Mouse (Mus musculus): ENCODE measurements around the gene Defb20. TPM values are rescaled to one million over a fixed set of nuclear protein-coding genes. Genes with fewer than 3 reads are reported as not detected.

Gene Defb20
- polyA plus RNA-seq, 1 experiment from 2014 or later: not detected

GRCm38 (mm10) chr2:152500863-152501229 is 24.0 kb downstream of the Defb20 start:
- H3K27me3 ChIP-seq (ENCODE audit: control insufficient read depth, insufficient read depth, low read length): no peaks in the 10 kb centered on the region
- H3K9me3 ChIP-seq (replicated peaks; ENCODE audit: control insufficient read depth, low read length): no peaks in the 10 kb centered on the region
- no peak overlapping the region for H3K4me3 ChIP-seq (ENCODE audit: low read depth, low read length)
- 74% methylated on average over 6 of the region's 6 CpGs for WGBS
- no peaks in the 10 kb centered on the region for H3K4me1 ChIP-seq (ENCODE audit: control insufficient read depth, insufficient read depth, low read length)
- no peak overlapping the region for H3K27ac ChIP-seq (replicated peaks; ENCODE audit: low read depth, low read length)
- no peak for ATAC-seq (replicated peaks; ENCODE audit: insufficient number of reproducible peaks, low FRiP score, low TSS enrichment, low read depth)
- no peaks in the 10 kb centered on the region for H3K36me3 ChIP-seq (replicated peaks; ENCODE audit: control insufficient read depth, insufficient read depth, low read depth, low read length)
- no peak overlapping the region for H3K4me2 ChIP-seq (ENCODE audit: low read depth, low read length)
- DNase-seq (ENCODE audit: low spot score): no peak
- H3K9ac ChIP-seq (replicated peaks; ENCODE audit: low read length): no peak overlapping the region

DNA sequence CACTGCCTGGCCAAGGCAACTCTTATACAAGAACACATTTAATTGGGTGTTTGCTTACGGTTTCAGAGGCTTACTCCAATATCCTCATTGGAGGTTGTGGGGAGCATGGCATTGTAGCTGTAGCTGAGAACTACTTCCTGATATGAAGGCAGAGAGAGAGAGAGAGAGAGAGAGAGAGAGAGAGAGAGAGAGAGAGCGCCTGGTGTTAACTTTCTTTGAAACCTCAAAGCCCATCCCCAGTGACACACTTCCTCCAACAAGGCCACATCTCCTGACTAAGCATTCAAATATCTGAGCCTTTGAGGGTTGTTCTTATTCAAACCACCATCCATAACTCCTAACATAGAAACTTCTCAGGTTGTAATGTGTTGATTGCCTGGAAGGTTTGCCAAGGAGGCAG is 27.1 kb downstream of the Defb20 start:
- Histone ChIP-seq H3K36me3 (replicated peaks; ENCODE audit: control insufficient read depth, insufficient read depth, low read depth, low read length) (no peaks in the 10 kb centered on the region), H3K27me3 (ENCODE audit: control insufficient read depth, insufficient read depth, low read length) (no peaks in the 10 kb centered on the region), H3K9ac (replicated peaks; ENCODE audit: low read length) (no peak overlapping the region), H3K4me2 (ENCODE audit: low read depth, low read length) (no peak overlapping the region), H3K4me3 (ENCODE audit: low read depth, low read length) (no peak overlapping the region), H3K4me1 (ENCODE audit: control insufficient read depth, insufficient read depth, low read length) (no peaks in the 10 kb centered on the region), H3K9me3 (replicated peaks; ENCODE audit: control insufficient read depth, low read length) (no peaks in the 10 kb centered on the region), H3K27ac (replicated peaks; ENCODE audit: low read depth, low read length) (no peak overlapping the region)
- ATAC-seq (replicated peaks; ENCODE audit: insufficient number of reproducible peaks, low FRiP score, low TSS enrichment, low read depth) (no peak), DNase-seq (ENCODE audit: low spot score) (no peak)
- 74% methylated on average over 2 of the region's 2 CpGs for WGBS

GRCm38 (mm10) chr2:152511592-152511991 is 34.7 kb downstream of the Defb20 start, which contains the start of gene Defb26:
TSS of gene Defb26 (minus strand) at chr2:152511692.
- H3K4me1 ChIP-seq (ENCODE audit: control insufficient read depth, insufficient read depth, low read length): no peaks in the 10 kb centered on the region
- H3K9ac ChIP-seq (replicated peaks; ENCODE audit: low read length): no peak within 1 kb of the TSS
- ATAC-seq (replicated peaks; ENCODE audit: insufficient number of reproducible peaks, low FRiP score, low TSS enrichment, low read depth) (no peak), DNase-seq (ENCODE audit: low spot score) (no peak)
- no peaks in the 10 kb centered on the region for H3K36me3 ChIP-seq (replicated peaks; ENCODE audit: control insufficient read depth, insufficient read depth, low read depth, low read length)
- no peak within 1 kb of the TSS for H3K4me3 ChIP-seq (ENCODE audit: low read depth, low read length)
- H3K27ac ChIP-seq (replicated peaks; ENCODE audit: low read depth, low read length): no peak within 1 kb of the TSS
- H3K4me2 ChIP-seq (ENCODE audit: low read depth, low read length): no peak within 1 kb of the TSS
- WGBS: 61% methylated on average over 1 of the region's 1 CpGs
- H3K9me3 ChIP-seq (replicated peaks; ENCODE audit: control insufficient read depth, low read length): no peaks in the 10 kb centered on the region
- no peaks in the 10 kb centered on the region for H3K27me3 ChIP-seq (ENCODE audit: control insufficient read depth, insufficient read depth, low read length)

DNA sequence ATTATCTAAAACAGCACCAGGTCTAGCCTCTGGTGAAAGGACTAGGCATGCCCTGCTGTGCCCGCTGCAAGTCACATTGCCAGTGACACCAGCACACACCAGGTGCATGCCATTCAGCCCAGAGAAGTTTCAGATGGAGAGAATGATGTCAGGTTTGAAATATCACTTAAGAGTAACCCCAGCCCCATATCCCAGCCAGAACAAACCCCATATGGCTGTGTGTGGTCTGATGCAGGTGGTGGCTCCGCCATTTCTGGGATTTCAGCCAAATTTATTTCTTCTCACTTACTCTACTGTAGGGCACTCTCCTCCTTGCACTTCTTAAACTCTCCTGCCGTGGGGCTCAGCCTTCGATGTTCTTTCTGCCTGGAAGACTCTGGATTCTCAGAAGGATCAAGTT is 39.2 kb downstream of the Defb20 start:
- Histone ChIP-seq H3K36me3 (replicated peaks; ENCODE audit: control insufficient read depth, insufficient read depth, low read depth, low read length) (no peaks in the 10 kb centered on the region), H3K4me3 (ENCODE audit: low read depth, low read length) (no peak overlapping the region), H3K27me3 (ENCODE audit: control insufficient read depth, insufficient read depth, low read length) (no peaks in the 10 kb centered on the region), H3K27ac (replicated peaks; ENCODE audit: low read depth, low read length) (no peak overlapping the region), H3K4me2 (ENCODE audit: low read depth, low read length) (no peak overlapping the region), H3K9me3 (replicated peaks; ENCODE audit: control insufficient read depth, low read length) (no peaks in the 10 kb centered on the region), H3K4me1 (ENCODE audit: control insufficient read depth, insufficient read depth, low read length) (no peaks in the 10 kb centered on the region), H3K9ac (replicated peaks; ENCODE audit: low read length) (no peak overlapping the region)
- WGBS: 85% methylated on average over 4 of the region's 4 CpGs
- ATAC-seq (replicated peaks; ENCODE audit: insufficient number of reproducible peaks, low FRiP score, low TSS enrichment, low read depth) (no peak), DNase-seq (ENCODE audit: low spot score) (no peak)

DNA sequence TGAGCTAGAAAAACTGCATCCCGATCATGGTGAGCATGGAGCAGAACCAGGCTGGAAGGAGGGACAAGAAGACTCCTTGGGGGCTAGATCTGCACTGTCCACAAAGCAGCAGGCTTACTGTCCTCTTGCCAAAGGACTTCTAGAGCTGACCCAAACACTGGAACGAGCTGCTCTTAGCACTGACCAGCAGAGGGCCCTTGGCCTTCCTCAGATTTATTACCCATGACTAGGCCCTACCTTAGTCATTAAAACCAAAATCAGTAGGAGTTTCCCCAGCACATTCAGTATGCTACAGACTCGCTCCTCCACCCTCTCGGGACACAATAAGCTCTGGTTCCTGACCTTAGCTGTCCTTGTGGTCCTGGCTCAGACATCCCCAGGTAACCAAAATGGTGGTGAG is 41.1 kb downstream of the Defb20 start, which contains the start of gene Defb28:
Defb28 (plus strand) TSS at position 275 of the 400 bp plus-strand sequence.
- H3K36me3 ChIP-seq (replicated peaks; ENCODE audit: control insufficient read depth, insufficient read depth, low read depth, low read length): no peaks in the 10 kb centered on the region
- 80% methylated on average over 4 of the region's 4 CpGs for WGBS
- H3K9me3 ChIP-seq (replicated peaks; ENCODE audit: control insufficient read depth, low read length): no peaks in the 10 kb centered on the region
- no peaks in the 10 kb centered on the region for H3K4me1 ChIP-seq (ENCODE audit: control insufficient read depth, insufficient read depth, low read length)
- no peak within 1 kb of the TSS for H3K9ac ChIP-seq (replicated peaks; ENCODE audit: low read length)
- no peaks in the 10 kb centered on the region for H3K27me3 ChIP-seq (ENCODE audit: control insufficient read depth, insufficient read depth, low read length)
- H3K4me3 ChIP-seq (ENCODE audit: low read depth, low read length): no peak within 1 kb of the TSS
- no peak within 1 kb of the TSS for H3K27ac ChIP-seq (replicated peaks; ENCODE audit: low read depth, low read length)
- no peak within 1 kb of the TSS for H3K4me2 ChIP-seq (ENCODE audit: low read depth, low read length)
- no peak for DNase-seq (ENCODE audit: low spot score)
- no peak for ATAC-seq (replicated peaks; ENCODE audit: insufficient number of reproducible peaks, low FRiP score, low TSS enrichment, low read depth)

Other genes with a start within 250 kb of the Defb20 start
- 25.4 and 26.4 TPM in 2 replicates for gene Tbc1d20, start 183.2 kb upstream of the Defb20 start, polyA plus RNA-seq (2014; fragmentation: Nextera tagmentation; extraction: Ambion mirVana)
- gene Rbck1, start 144.4 kb upstream of the Defb20 start, polyA plus RNA-seq (2014; fragmentation: Nextera tagmentation; extraction: Ambion mirVana): 58.2 and 64.9 TPM in 2 replicates
- 1.4 and 1.7 TPM in 2 replicates for gene Trib3, start 133.0 kb upstream of the Defb20 start, polyA plus RNA-seq (2014; fragmentation: Nextera tagmentation; extraction: Ambion mirVana)
- gene Nrsn2, start 100.4 kb upstream of the Defb20 start, polyA plus RNA-seq (2014; fragmentation: Nextera tagmentation; extraction: Ambion mirVana): 3.0 and 4.2 TPM in 2 replicates
- gene Sox12, start 79.0 kb upstream of the Defb20 start, polyA plus RNA-seq (2014; fragmentation: Nextera tagmentation; extraction: Ambion mirVana): 19.6 and 20.7 TPM in 2 replicates
- 61.6 and 67.7 TPM in 2 replicates for gene Zcchc3, start 62.0 kb upstream of the Defb20 start, polyA plus RNA-seq (2014; fragmentation: Nextera tagmentation; extraction: Ambion mirVana)
- gene 6820408C15Rik, start 61.5 kb upstream of the Defb20 start, polyA plus RNA-seq (2014; fragmentation: Nextera tagmentation; extraction: Ambion mirVana): 0.17 and 0.24 TPM in 2 replicates
- not detected in 2 replicates for gene Defb23, start 12.4 kb upstream of the Defb20 start, polyA plus RNA-seq (2014; fragmentation: Nextera tagmentation; extraction: Ambion mirVana)
- gene Defb22, start 13.1 kb downstream of the Defb20 start, polyA plus RNA-seq (2014; fragmentation: Nextera tagmentation; extraction: Ambion mirVana): not detected in 2 replicates
- not detected in 2 replicates for gene Defb26, start 34.6 kb downstream of the Defb20 start, polyA plus RNA-seq (2014; fragmentation: Nextera tagmentation; extraction: Ambion mirVana)
- not detected in 2 replicates for gene Defb28, start 41.2 kb downstream of the Defb20 start, polyA plus RNA-seq (2014; fragmentation: Nextera tagmentation; extraction: Ambion mirVana)
- not detected in 2 replicates for gene Defb29, start 63.0 kb downstream of the Defb20 start, polyA plus RNA-seq (2014; fragmentation: Nextera tagmentation; extraction: Ambion mirVana)
- gene Gm17416, start 92.3 kb downstream of the Defb20 start, polyA plus RNA-seq (2014; fragmentation: Nextera tagmentation; extraction: Ambion mirVana): not detected in 2 replicates
- gene Defb21, start 95.7 kb downstream of the Defb20 start, polyA plus RNA-seq (2014; fragmentation: Nextera tagmentation; extraction: Ambion mirVana): not detected in 2 replicates
- gene Defb19, start 103.2 kb downstream of the Defb20 start, polyA plus RNA-seq (2014; fragmentation: Nextera tagmentation; extraction: Ambion mirVana): not detected in 2 replicates
- gene Defb45, start 122.3 kb downstream of the Defb20 start, polyA plus RNA-seq (2014; fragmentation: Nextera tagmentation; extraction: Ambion mirVana): not detected in 2 replicates
- not detected in 2 replicates for gene Defb36, start 127.3 kb downstream of the Defb20 start, polyA plus RNA-seq (2014; fragmentation: Nextera tagmentation; extraction: Ambion mirVana)
- gene Defb25, start 146.0 kb downstream of the Defb20 start, polyA plus RNA-seq (2014; fragmentation: Nextera tagmentation; extraction: Ambion mirVana): not detected in 2 replicates
- gene Rem1, start 149.9 kb downstream of the Defb20 start, polyA plus RNA-seq (2014; fragmentation: Nextera tagmentation; extraction: Ambion mirVana): 0.36 and 0.91 TPM in 2 replicates
- 115 and 118 TPM in 2 replicates for gene H13, start 192.4 kb downstream of the Defb20 start, polyA plus RNA-seq (2014; fragmentation: Nextera tagmentation; extraction: Ambion mirVana)
- 40.6 and 45.1 TPM in 2 replicates for gene Mcts2, start 210.0 kb downstream of the Defb20 start, polyA plus RNA-seq (2014; fragmentation: Nextera tagmentation; extraction: Ambion mirVana)